Mouse (Mus musculus) embryo, embryonic 9.5 days (tissue): Measurements from ENCODE around the gene Cdk10.

ENCODE experiments used
- DNase-seq: peaks from one replicate; pipeline ENCODE4 v3.0.0-alpha.2; 2017; ENCODE audit errors: extremely low spot score

Gene Cdk10

GRCm38 (mm10) chr8:123271901-123272300 lies 47.3 kb downstream of the Cdk10 start:
- no peak for DNase-seq

- no peak for DNase-seq
These were observed 49.8 kb downstream of the Cdk10 start for GRCm38 (mm10) chr8:123274447-123274846.

GRCm38 (mm10) chr8:123275096-123275495 lies 50.5 kb downstream of the Cdk10 start:
- DNase-seq = no peak

- DNase-seq = no peak
These were observed 53.8 kb downstream of the Cdk10 start for GRCm38 (mm10) chr8:123278445-123278844.

- no peak for DNase-seq
These were observed 55.2 kb downstream of the Cdk10 start for GRCm38 (mm10) chr8:123279828-123280227.

- no peak for DNase-seq
These were observed 55.9 kb downstream of the Cdk10 start for GRCm38 (mm10) chr8:123280302-123281094.
